Mouse (Mus musculus) lung, adult 2 months (tissue): Measurements from ENCODE around the gene Gm11032.

Experiments used
- CTCF ChIP-seq: fragments of 200-500 bp; IDR thresholded peaks from 2 replicates; pipeline ENCODE4 v1.5.1; 2011; ENCODE audit warnings: mild to moderate bottlenecking, low read length, control low read depth; ENCODE audit not compliant: insufficient read depth
- POLR2A ChIP-seq: fragments of 200-500 bp; IDR thresholded peaks from 2 replicates; pipeline ENCODE4 v1.6.1; 2011; ENCODE audit warnings: low read depth, mild to moderate bottlenecking, control low read depth, low read length, borderline replicate concordance; ENCODE audit errors: extremely low read depth

- TF ChIP-seq CTCF (no peak), POLR2A (no peak)
Observed at GRCm38 (mm10) chr11:4591811-4592210, 28.1 kb upstream of the Gm11032 start.
